Mouse (Mus musculus) embryo, embryonic 10.5 days (tissue): Measurements from ENCODE around the gene Rab32.
"Not testable (repeated sequence)": the region's sequence is repeated elsewhere in the genome, so short reads cannot be mapped to it uniquely, and the experiment has no call there.

Experiments
- DNase-seq: peaks from one replicate; pipeline ENCODE4 v3.0.0-alpha.2; 2015; ENCODE audit warnings: low spot score

Gene Rab32

DNA sequence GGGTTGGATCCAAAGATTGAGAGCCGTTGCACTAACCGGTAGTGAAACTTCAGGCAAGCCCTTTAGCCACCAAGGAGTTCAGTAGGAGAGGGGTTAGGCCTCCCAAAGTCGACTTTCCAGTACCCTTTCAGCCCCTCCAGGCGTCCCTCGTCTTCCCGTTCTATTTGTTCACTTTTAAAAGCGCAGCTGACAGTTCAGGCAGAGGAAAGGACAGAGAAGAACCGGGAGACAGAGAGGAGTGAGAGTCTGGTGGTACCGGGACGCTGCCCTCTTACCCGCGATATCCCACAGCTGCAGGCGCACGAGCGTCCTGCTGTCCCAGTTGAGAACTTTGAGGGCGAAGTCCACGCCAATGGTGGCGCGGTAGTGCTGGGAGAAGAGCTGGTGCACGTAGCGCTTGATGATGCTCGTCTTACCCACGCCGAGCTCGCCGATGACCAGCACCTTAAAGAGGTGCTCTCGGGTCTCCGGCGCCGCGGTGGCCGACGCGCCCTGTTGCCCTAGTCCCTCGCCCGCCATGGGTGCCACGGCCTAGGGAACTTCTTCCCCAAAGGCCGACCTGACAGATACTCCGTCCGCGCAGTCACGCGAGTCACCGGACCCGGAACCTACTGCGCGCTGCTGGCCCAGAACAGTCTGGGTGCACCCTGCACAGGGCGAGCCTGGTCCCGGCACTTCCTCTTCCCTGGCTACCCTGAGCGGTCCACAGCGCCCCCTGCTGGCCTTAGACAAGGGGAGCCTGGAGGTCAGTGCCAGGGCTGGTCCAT, at the start of gene Rab32:
TSS of gene Rab32 (minus strand) at position 696 of the 767 bp plus-strand sequence.
- DNase-seq: peak; percentile 94

DNA sequence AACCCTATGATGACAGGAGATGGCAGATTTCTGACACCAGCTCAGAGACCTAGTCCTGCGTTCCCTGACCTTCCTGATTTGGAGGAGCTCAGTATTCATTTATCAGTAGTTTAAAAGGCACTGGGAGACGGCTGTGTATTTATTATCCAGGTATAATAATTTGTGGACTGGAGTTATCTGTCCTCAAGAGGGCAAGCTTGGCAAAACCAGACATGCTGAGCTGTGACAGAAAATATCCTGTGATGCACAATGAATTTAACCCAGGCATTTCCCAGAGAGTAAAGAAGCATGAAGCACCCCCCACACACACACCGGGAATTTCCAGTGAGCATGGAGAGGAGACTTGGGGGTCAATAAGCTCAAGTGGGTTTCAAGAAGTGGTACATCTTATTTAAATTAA, 42.7 kb upstream of the Rab32 start:
- no peak for DNase-seq

DNA sequence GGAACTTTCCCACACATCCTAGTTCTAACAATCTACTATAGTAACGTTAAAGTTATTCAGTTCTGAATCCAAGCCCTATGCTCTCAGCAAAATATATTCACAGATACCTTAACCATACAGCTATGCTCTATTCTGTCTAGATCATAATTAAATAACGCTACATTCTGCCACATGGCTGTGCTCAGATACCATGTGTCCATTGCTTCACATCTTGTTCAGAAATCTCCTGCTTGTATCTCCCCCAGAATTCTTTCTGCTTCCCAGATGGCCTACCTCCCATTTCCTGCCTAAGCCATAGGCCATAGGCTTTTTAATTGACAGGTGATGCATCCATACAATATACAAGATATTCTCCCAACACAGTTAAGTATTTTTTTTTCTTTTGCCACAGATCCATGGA, 39.4 kb upstream of the Rab32 start:
- not testable (repeated sequence) for DNase-seq

DNA sequence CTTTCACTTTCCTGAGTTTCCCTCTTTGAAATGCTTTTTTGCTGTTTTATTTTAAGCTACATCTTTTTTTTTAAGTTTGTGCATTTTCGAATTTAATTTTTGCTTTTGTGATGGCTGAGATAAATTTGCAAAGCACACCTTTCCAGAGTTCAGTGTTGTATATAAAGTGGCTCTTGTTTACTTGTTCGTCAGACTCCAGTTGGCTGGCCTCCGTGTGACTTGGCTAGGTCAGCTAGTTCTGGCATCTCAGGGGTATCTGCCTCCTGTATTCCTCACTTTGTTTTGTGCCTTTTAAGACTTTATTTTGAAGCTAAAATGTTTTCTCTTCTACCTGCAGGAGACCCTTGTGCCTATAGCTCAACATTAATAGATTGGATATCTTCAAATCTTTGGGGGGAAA, 22.7 kb upstream of the Rab32 start:
- DNase-seq: no peak

DNA sequence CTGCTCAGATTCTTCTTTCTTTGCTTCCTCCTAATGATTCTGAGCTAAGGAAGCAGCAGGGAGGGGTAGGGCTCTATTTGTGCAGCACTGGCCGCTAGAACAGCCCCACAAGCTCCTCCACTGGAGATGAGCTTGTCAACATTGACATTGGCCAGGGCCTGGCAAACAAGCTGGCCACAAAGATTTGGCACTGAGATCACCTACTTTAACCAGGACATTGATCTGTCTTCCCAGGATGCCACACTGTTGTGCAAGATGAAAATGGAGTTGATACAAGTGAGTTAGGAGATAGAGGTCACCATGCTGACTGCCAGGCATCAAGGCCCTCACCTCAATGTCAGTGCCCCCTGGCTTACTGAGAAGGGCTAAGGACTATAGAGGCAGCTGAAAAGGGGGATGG, 21.8 kb upstream of the Rab32 start:
- no peak for DNase-seq

DNA sequence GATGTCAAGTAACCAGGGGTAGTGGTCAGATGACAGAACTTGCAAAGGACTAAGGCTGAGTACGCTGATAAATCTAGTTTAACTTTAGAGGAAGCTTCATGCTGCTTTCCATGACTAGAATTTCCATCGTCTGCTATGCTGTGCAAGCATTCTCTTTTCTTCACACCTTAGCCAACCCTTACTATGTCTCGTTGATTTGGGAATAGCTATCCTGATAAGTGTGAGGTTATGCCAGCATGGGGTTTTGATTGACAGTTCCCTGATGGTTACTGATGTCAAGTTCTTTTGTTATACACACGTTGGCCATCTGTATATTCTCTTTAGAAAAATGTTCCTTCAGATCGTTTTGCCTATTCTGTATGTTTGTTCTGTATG, 259 bp upstream of the Rab32 start:
- DNase-seq: no peak

DNA sequence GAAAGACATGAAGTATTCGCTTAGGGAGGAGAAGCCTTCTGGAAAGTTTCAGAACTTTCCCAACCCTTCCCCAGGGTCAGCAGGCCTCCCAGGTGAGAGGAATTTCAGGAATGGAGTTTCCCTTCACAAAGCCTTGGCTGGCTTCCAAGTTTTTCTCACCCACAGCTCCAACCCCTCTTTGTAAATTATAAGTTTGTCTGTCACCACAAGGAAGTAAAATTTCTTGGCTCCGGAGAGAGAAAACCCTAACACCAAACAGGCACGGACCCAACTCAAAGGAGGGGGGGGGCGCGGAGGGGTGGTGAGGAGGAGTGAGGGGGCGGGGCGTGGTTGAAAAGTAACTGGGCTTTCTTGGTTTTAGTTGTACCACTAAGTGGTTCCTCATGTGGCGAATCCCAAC, 980 bp downstream of the Rab32 start:
- DNase-seq: peak; percentile 62

DNA sequence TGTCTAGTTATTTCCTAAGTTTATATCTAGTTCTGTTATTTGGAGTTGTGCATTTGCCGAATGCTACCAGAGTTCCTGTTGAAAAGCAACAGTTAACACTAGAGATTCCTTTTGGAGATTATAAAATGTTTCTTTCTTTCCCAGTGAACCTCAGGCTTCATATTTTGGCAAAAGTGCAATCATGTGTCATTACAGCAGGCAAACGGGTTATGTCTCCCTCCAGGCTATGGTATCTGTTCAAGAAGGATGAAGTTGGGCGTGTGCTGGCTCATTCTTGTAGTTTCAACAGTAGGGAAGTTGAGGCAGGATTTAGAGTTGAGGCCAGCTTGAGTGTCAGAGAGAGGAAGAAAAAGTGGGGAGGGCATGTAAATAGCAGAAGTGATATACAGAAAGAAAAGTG, 2.4 kb downstream of the Rab32 start:
- DNase-seq: no peak

DNA sequence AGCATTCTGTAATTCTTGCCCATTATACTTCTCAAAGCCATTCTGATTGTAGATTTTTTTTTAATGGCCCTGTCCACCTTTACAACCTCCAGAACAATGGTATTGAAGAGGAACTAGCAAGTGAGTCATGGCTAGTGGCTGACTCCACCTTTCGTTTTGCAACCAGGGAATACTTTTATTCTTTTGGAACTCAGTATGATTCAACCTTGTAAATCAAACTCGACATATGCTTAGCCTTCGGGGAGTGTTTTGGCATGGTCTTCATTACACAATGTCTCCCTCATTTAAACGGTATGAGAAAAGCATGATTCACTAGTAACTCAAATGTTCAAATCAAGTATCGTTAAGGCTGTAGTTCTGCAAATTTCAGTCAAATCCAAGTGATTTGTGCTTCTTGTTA, 2.8 kb downstream of the Rab32 start:
- no peak for DNase-seq

DNA sequence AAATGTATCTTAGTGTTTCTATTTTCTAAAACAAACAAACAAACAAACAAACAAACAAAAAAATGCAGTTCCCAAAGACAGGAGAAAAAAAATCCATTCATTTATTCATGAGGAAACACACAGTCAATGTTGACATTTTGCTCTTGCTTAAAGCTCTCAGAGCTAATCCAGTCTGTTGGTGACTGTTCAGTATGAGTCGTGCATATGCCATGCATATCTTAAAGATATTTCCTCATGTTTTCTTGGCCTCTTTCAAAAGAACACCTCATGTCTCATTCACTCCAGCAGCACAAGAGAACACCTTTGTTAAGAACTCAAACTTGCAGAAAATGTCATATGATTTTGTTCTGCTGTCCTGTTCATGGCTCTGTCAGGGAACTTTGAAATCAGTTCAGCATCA, 7.9 kb downstream of the Rab32 start:
- no peak for DNase-seq

DNA sequence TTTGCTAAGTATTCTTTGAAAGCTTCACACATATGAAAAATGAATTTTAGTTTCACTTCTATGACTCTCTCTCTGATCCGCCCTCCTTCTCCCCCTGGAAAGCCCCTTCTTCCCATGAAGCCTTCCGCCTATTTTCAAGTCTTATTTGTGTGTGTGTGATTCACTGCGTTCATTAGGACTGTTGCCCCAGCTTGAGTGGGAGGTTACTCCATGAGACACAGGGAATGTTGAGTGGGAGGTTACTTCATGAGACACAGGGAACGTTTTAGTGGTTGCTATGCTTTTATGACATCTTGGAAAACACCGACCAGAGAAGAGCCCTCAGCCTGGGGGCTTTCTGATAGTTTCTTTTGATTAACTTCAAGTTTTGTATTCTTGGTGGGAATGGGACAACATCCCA, 11.4 kb downstream of the Rab32 start:
- DNase-seq: no peak

DNA sequence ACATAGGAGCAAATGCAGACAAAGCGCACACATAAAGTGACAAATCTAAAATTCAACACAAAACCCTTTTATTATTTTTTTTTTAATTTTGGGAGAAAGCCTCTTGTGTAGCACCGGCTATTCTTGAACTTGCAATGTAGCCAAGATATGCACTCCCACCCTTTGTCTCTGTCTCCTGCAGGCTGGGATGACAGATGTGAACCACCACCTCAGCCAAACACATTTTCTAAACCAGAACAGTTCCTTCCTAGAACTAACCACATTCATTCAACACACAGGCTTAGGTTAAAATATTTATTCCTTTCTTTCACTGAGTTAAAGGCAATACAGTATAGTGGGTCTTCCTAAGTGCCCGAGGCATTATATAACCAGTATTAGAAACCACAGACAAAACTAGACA, 13.1 kb downstream of the Rab32 start:
- DNase-seq: no peak
